Mouse (Mus musculus): Measurements from ENCODE around the gene Ubtfl1.
"Not testable (repeated sequence)": the region's sequence is repeated elsewhere in the genome, so short reads cannot be mapped to it uniquely, and the experiment has no call there.

The Ubtfl1 gene

GRCm38 (mm10) chr9:18404118-18404517 is at the start of gene Ubtfl1:
TSS of gene Ubtfl1 (plus strand) at chr9:18404418.
- DNase-seq (ENCODE audit: low spot score in 2 of 2): no peak

- not testable (repeated sequence) for DNase-seq (ENCODE audit: low spot score in 2 of 2)
Measured at GRCm38 (mm10) chr9:18373026-18373425, 31.2 kb upstream of the Ubtfl1 start.

- DNase-seq (ENCODE audit: low spot score in 2 of 2): no peak
Measured at GRCm38 (mm10) chr9:18385782-18386181, 18.4 kb upstream of the Ubtfl1 start.

- no peak for DNase-seq (ENCODE audit: low spot score in 2 of 2)
Measured at GRCm38 (mm10) chr9:18399629-18400028, 4.6 kb upstream of the Ubtfl1 start.

- DNase-seq (ENCODE audit: low spot score in 2 of 2): not testable (repeated sequence)
Measured at GRCm38 (mm10) chr9:18402895-18403294, 1.3 kb upstream of the Ubtfl1 start, which contains the start of gene Naalad2. TSS of gene Naalad2 (minus strand) at chr9:18402995.

- not testable (repeated sequence) for DNase-seq (ENCODE audit: low spot score in 2 of 2)
Measured at GRCm38 (mm10) chr9:18412371-18412770, 8.2 kb downstream of the Ubtfl1 start.

- DNase-seq (ENCODE audit: low spot score in 2 of 2): no peak
Measured at GRCm38 (mm10) chr9:18430354-18430753, 26.1 kb downstream of the Ubtfl1 start, which contains the start of gene Mbd3l2. TSS of gene Mbd3l2 (plus strand) at chr9:18430654.

GRCm38 (mm10) chr9:18431687-18432086 is 27.5 kb downstream of the Ubtfl1 start:
- no peak for DNase-seq (ENCODE audit: low spot score in 2 of 2)

GRCm38 (mm10) chr9:18456520-18456919 is 52.3 kb downstream of the Ubtfl1 start:
- DNase-seq (ENCODE audit: low spot score in 2 of 2): no peak

All from frontal cortex, postnatal 10 days (tissue).